Mouse (Mus musculus) spleen, adult 18-20 months (tissue): Measurements from ENCODE around the gene Atg2b.

Source experiments
- DNase-seq, 2 experiments: peaks; one replicate each; pipeline ENCODE4 v3.0.0; 2022; ENCODE audit warnings: mixed read lengths in 2 of 2

The Atg2b gene

GRCm38 (mm10) chr12:105678762-105679161, 6.2 kb downstream of the Atg2b start:
- DNase-seq: no peak

GRCm38 (mm10) chr12:105678211-105678610, 6.8 kb downstream of the Atg2b start:
- DNase-seq: no peak

DNA sequence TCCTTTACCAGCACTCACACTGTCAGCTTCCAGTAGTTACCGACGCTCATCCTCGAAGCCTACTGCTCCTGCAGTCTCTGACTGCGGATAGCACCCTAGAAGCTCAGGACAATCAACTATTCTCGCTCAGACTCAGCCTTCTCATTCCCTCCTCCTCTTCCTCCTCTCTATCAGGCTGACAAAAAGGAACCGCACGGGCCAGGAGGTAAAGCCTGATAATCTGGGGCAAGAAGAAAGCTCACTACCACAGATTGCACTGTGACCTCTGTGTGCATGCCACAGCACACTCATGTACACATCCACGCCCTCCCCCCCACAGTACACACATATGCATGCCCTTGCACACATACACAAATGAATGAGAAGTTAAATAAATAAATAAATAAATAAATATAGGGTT, 8.7 kb downstream of the Atg2b start:
- DNase-seq: no peak

GRCm38 (mm10) chr12:105655850-105656249, 29.2 kb downstream of the Atg2b start:
- DNase-seq: no peak

DNA sequence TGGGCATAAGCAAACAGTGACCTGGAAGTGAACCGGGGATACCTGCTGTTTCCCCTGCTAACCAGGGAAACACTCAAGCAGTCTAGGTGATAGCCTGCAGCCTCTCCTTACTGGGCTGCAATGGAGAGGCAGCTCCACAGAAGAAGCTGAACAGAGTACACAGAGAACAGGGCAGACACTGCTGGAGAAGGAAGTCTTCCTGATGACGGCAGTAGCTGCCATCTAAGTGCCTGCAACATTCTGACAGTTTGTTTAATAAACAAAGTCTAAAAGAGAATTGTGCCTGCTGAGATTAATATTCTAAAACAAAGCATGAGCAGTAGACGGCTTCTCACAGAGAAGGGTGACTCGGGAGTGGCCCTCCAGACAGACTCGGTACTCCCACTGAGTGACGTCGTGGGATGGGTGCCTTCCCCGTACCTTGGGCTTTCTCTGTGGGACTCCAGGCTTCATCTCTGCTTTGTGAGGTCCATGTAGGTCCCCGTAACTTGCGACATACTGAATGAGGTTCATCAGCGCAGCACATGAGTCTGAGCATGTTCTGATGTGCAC, 42.2 kb downstream of the Atg2b start:
- no peak for DNase-seq

- DNase-seq: no peak
Measured at GRCm38 (mm10) chr12:105637554-105637953, 47.5 kb downstream of the Atg2b start.

GRCm38 (mm10) chr12:105636551-105636950, 48.5 kb downstream of the Atg2b start:
- no peak for DNase-seq

- DNase-seq: no peak
Measured at GRCm38 (mm10) chr12:105634374-105635067, 50.5 kb downstream of the Atg2b start.

GRCm38 (mm10) chr12:105625798-105626197, 59.2 kb downstream of the Atg2b start:
- no peak for DNase-seq

DNA sequence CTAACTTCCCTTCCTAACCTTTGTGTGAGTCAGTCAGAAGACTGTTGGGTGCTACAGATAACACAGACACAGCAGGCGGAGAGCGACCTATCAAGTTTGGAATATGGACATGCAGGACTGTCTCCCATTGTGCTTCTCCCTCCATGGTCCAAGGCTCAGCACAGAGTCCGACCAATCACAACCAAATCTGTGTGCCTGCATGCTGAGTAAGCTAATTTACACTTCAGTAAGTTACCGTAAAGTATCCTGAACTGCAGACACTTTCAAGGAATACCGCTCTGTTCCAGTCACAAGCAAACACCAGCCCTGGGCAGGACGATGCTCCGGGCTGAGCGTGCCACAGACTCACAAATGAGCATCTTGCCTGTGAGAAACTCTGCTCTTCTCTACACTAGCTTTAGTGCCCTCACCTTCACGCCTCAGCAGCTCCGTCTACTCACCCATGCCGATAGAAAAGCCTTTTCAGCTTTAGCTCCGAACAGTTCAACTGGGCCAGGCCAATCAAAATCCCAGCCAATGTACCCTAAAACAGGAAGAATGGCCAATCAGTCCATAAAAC, 62.0 kb downstream of the Atg2b start:
- no peak for DNase-seq

DNA sequence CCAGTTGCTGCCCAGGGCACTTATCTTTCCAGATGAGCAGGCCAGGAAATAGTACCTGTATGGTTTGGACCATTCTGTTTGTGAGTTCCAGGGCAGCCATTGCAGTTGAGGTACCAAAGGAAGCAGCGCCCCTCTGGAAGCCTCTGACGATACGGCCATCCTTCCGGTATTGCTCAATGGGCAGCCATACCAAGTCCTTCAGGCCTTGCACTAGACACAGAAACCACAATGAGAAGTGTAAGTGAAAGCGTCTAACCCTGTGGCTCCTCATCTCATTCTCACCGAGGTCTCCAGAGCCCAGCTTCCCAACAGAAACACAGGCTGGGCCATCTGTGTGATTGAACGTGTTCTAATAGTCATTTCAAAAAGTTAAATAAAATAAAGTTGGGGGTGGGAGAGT, 63.0 kb downstream of the Atg2b start:
- no peak for DNase-seq

DNA sequence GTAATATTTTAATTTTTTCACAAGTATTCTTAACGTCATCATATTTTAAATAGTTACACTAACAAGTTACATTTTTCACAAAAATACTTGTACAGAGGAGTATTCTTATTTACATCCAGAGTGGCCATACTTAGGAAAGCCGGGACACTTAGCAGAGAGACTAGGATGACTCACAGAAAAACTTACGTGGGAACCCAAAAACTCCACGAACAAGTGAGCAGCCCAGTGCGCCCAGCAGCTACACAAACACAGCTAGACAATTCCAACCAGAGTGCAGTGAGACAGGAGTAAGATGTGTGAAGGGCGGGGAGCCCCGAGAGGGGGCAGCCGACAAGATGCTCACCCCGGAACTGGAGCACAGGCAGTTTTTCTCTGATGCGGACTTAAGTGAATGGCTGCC, 71.5 kb downstream of the Atg2b start:
- DNase-seq: no peak

GRCm38 (mm10) chr12:105611748-105612147, 73.3 kb downstream of the Atg2b start:
- DNase-seq: peak in 1 of 2 experiments; percentile 42

GRCm38 (mm10) chr12:105611045-105611444, 74.0 kb downstream of the Atg2b start:
- no peak for DNase-seq

- DNase-seq: no peak
Measured at GRCm38 (mm10) chr12:105606881-105607280, 78.1 kb downstream of the Atg2b start.

- DNase-seq: no peak
Measured at GRCm38 (mm10) chr12:105605212-105605611, 79.8 kb downstream of the Atg2b start.

- DNase-seq: no peak
Measured at GRCm38 (mm10) chr12:105603904-105604303, 81.1 kb downstream of the Atg2b start.

- DNase-seq: no peak
Measured at GRCm38 (mm10) chr12:105602581-105603210, 82.3 kb downstream of the Atg2b start, which contains the start of gene Bdkrb1. TSS of gene Bdkrb1 (plus strand) at chr12:105603085.

- DNase-seq: no peak
Measured at GRCm38 (mm10) chr12:105601586-105601985, 83.4 kb downstream of the Atg2b start.

GRCm38 (mm10) chr12:105599098-105599497, 85.9 kb downstream of the Atg2b start:
- DNase-seq: no peak

DNA sequence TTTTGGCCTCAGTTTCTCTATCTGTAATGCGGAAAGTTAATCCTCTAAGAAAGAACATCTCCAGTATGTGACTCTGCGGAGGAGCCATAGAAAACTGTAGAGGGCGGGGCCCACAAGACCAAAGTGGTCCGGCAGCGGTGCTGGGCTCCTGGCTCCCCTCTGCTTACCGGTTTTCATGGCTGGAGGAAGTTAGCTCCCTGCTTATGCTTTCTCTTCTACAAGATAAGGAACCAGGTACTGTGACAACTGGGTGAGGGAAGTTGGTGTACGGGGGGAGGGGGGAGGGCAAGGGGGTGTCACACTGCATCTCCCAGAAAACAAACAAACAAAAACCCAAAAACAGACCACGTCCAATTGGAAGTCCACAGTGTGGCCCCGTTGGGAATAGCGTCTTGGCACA, 86.5 kb downstream of the Atg2b start:
- no peak for DNase-seq

DNA sequence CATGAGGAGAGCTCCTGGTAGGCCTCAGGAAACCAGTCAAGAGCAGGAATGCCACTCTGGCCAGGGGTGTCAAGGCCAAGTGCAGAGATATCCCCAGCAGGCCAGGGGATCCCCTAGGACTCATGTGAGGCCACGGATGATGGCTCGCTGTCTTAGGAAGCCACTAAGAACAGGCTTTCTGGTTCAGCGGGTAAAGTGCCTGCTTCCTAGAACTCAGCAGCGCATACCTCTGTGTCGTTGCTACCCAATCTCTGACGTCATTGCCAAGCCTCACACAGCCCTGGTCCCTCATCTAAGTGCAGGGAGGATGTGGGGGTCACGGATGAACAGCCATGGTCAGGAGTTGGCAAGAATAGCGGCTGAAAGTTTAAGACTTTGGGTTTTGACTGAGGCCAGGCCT, 87.9 kb downstream of the Atg2b start:
- peak; percentile 6 to 23 for DNase-seq

DNA sequence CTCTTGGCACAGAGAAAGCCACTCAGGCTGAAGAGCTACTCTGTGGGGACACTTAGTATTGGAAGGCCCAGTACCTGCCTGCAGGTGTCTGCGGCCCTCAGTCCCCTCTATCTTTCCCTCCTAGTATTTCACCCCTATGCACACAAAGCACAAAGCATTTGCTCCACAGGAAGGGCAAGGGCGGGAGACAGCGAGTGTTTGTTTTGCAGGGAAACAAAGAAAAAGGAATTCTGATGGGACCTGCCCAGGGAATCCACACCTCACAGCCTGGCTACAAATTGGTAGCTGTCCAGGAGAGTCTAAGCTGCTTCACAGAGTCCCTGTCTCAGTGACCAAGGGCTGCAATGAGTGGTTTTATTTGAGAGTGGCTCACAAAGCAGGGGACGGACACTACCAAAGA, 91.5 kb downstream of the Atg2b start:
- no peak for DNase-seq

DNA sequence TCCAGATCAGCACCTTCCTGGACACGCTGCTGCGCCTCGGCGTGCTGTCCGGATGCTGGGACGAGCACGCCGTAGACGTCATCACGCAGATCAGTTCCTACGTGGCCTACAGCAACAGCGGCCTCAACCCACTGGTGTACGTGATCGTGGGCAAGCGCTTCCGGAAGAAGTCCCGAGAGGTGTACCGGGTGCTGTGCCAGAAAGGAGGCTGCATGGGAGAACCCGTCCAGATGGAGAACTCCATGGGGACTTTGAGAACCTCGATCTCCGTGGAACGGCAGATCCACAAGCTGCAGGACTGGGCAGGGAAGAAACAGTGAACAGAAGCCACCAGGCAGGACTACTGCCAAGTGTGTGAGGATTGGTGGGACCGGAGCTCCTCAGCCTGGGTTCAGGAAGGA, 92.7 kb downstream of the Atg2b start:
- no peak for DNase-seq
